Mouse (Mus musculus) cerebellum, adult 18-20 months (tissue): ENCODE data around the gene Slc51b.
A peak's percentile ranks its signal among the peaks of the same experiment; 100 is the strongest.

Experiments
- DNase-seq, 2 experiments: peaks; one replicate each; pipeline ENCODE4 v3.0.0; 2021

The Slc51b gene

DNA sequence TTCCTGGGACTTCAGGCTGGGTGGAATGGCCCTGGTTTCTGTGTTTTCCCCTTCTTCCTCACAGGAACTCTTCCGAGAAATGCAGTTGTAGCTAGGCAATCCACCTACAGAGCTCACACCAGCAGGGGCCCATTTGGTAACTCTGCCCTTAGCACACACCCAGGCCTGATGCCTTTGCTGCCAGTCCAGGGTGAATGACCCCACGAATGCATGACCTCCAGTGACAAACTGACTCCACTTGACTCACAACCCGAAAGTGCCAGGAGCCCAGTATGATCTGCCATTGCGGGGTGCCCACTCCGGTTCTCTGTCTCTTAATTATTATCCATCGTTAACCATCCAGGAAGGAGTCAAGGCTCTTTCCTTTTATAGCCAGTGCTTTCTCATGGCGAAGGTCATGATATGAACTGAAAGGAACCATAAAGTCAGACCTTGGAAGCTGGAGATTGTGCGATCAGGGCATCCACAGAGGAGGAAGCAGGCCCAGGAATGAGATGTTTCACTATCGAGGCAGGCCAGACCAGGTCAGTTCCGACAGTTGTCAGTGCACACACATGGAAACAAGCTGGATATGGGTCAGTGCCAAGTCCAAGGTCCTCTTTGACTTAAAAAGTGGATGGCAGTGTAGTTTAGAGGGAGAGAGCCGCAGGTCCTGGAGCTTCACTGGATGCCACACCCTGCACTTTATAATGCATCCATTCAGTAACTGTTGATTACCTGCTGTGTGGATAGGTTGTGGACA lies at the start of gene Slc51b:
Gene Slc51b (minus strand): TSS at position 196 of the 742 bp plus-strand sequence.
- DNase-seq = no peak

GRCm38 (mm10) chr9:65467686-65468085 lies 44.9 kb upstream of the Slc51b start:
- DNase-seq = no peak

DNA sequence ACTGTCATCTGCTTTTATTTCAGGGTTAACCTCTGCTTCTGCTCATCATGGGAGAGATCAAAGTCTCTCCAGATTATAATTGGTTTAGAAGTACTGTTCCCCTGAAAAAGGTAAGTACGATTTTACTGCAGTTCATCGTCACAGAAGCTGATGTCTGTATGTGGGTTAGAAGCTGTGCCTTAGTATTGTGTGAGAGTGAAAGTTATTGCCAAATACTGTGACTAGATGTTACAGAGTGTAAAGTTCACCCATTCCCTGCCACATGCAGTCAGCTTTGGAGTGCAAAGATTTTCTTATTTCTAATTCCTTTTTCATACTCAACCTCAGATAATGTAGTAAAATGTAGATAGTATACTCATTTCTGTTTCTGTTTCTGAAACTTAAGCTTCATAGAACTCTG lies 42.5 kb upstream of the Slc51b start:
- no peak for DNase-seq

DNA sequence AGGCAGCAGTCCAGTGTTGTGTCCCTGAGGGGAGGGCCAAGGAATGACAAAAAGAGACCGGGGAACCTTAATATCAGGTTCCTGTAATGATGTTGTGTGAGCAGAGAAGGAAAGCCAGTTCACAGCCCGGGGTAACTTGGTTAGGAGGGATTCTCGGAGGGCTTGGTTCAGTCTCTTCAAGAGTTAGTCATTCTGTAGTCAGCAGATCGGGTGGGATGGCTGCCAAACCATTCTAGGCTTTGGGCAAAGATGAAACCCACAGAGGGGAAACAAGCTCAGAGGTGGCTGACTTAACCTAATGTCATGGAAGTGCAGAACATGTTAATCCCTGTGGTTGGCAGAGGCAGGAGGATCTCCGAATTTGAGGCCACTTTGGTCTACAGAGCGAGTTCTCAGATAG lies 41.4 kb upstream of the Slc51b start:
- DNase-seq = peak in 1 of 2 experiments; percentile 9

DNA sequence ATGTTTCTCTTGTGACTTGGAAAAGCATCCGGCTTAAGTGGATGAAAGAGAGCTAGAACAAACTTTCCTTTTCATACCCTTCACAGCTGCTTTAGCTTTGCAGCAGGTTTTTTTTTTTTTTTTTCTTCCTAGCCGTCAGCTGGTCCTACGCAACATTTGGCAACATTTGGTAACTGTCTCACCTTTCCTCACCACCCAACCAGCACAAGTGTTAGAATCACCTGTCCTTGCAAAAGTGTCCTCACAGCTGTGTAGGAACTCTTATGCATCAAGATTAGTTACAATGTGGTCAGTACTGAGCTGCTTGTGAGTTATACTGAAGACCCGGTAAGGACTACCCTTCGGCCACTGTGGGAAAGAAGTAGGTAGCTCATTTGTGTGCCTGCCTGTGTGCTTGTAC lies 39.8 kb upstream of the Slc51b start:
- no peak for DNase-seq

- peak; percentile 94 to 97 for DNase-seq
Observed at GRCm38 (mm10) chr9:65460732-65461442, 38.1 kb upstream of the Slc51b start, which contains the start of gene Spg21. Gene Spg21 (plus strand): TSS chr9:65460947.

GRCm38 (mm10) chr9:65460198-65460597 lies 37.4 kb upstream of the Slc51b start:
- no peak for DNase-seq

GRCm38 (mm10) chr9:65458975-65459374 lies 36.2 kb upstream of the Slc51b start:
- no peak for DNase-seq

- DNase-seq = no peak
Observed at GRCm38 (mm10) chr9:65447951-65448350, 25.2 kb upstream of the Slc51b start.

- DNase-seq = no peak
Observed at GRCm38 (mm10) chr9:65444692-65445091, 21.9 kb upstream of the Slc51b start.

GRCm38 (mm10) chr9:65435671-65436301 lies 13.0 kb upstream of the Slc51b start, which contains the start of gene Mtfmt:
Gene Mtfmt (plus strand): TSS chr9:65435782.
- DNase-seq = peak; percentile 93 to 94

DNA sequence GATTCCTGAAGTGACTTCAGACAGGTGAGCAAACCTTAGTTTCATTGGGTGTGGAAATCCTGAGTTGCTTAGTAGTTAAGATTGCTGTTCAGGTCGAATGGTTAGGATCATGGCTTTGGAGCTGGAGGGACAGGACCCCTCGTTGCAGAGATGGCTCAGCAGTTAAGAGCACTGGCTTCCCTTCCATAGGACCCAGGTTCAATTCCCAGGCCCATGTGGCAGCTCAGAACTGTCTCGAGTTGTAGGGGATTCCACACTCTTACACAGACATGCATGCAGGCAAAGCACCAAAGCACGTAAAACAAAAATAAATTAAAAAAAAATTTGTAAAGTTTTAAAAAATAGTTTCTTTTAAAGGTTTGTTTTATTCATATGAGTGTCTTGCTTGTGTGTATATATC lies 12.5 kb upstream of the Slc51b start:
- no peak for DNase-seq

DNA sequence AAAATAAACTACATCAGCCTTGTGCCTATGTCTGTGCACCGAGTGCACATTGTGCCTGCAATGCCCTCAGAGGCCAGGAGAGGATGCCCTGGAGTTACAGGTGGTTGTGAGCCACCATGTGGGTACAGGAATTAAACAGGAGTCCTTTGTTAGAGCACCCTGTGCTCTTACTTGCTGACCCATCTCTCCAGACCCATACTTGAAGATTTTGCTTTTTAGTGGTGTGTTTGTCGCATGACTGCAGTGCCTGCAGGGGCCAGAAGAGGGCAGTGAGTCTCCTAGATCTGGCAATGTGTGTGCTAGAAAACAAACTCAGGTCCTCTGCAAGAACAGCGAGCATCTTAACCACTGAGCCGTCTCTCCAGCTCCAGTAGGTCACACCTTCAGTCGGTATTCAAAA lies 11.4 kb upstream of the Slc51b start:
- DNase-seq = peak; percentile 10 to 17

DNA sequence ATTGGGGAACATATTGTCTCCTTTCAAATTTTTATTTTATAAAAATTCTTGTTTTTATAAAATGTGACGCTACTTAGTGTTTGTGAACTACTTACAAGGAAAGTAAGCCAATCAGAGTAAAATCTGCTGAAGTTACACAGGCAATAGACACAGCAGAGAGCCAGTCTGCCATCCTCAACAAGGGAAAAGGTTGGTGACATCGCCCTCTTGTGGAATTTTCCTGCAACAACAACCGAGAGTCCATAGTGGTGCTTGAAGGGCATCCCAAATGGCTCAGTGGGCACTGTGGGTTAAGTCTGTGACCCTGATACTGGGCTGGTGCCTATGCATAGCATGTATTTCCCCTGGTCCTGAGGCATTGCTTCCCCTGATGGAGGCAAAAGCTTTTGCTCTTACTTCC lies 9.5 kb upstream of the Slc51b start:
- peak; percentile 79 to 80 for DNase-seq

- DNase-seq = no peak
Observed at GRCm38 (mm10) chr9:65430921-65431320, 8.2 kb upstream of the Slc51b start.

DNA sequence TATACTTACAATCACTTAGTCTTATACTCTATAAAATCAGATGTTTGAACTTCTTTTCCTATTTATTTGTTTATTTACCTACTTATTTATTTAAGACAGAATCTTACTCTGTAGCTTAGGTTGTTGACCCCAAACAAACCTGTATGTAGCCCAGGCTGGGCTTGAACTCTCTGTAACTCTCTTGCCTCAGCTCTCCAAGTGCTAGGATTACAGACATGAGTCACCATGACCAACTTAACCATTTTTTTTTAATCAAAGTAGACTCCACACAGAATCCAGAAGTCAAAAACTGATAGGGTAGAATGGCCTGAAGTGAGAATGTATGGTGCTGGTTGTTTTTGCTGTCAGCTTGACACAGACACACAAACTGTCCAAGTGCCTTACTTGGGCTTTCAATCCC lies 7.6 kb upstream of the Slc51b start:
- DNase-seq = no peak

DNA sequence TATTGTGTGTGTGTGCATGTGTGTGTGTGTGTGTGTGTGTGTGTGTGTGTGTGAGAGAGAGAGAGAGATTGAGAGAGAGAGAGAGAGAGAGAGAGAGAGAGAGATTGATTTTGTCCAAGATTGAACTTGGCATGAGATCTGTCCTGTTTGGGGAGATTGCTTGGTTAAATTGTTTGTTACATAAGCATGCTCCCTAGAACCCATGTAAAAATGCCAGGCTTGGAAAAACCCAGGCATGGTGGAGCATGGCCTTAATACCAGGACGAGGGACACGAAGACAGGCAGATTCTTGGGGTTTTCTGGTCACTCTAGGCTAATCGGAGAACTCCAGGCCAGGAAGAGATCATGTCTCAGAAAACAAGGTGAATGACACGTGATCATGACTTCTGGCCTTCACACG lies 5.2 kb upstream of the Slc51b start:
- DNase-seq = no peak

DNA sequence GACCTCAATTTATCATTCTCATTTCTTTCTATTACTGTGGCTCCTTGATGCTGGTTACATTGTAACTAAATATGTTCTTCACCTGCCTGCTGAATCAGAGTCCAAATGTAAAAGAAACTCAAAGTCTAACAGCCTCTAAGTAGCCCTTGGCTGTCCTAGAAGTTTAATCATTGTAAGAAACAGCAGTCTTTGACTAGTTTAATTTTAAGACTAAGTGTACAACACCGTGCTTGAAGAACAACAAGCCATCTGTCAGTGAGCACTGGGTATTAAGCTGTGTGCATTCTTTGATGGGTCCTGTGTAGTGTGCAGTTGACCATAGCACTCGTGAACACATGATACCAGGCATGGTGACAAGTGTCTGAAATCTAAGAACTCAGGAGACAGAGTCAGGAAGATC lies 4.8 kb upstream of the Slc51b start:
- no peak for DNase-seq

DNA sequence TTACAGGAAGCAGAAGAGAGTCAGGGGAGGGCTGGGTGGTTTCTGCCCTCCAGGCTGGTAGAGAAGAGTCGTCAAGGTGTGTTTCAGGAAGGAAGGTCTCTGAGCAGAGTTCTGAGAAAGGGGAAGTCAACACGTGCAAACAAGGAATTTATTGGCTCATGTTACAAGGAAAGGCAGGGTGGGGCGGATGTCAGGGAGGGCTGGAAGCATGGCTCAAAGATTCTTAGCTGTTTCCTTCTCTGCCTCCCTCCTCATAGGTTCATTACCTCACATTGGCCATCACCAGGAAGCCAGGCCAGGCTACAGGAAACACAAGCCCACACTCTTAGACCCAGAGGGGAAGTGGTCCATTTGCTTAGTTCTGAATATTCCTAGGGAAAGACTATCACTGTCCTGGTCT lies 1.6 kb upstream of the Slc51b start:
- DNase-seq = no peak

DNA sequence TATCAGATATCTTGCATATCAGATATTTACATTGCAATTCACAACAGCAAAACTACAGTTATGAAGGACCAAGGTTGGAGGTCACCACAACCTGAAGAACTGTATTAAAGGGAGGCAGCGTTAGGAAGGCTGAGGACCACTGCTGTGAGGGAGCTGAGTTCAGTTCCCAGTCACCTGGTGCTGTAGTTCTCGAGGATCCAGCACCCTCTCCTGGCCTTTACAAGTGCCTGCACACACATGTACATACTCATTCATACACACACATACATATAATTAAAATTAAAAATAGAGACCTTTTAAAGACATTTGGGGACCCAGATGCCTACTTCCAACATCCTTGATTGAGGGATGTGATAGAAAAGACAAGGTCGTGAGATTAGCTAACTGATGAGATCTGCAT lies 3.1 kb downstream of the Slc51b start:
- DNase-seq = no peak

DNA sequence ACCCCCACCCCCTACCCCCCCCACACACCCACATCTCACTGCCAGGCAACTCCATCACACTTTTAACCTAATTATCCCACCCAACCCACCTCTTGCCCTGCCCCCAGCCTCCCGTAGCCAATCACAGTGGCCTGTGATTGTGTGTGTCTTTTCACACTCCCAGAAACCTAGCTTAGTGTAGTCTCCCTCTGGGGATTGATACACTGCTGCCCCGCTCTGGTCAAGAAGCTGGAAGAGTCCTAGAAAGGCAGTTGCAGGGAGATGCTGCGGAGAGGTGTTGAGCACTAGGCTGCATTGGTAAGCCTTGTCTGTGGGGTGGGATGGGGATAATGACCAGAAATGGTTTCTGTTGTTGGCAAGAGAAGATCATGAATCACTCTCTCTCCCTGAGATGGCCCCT lies 5.0 kb downstream of the Slc51b start:
- no peak for DNase-seq

DNA sequence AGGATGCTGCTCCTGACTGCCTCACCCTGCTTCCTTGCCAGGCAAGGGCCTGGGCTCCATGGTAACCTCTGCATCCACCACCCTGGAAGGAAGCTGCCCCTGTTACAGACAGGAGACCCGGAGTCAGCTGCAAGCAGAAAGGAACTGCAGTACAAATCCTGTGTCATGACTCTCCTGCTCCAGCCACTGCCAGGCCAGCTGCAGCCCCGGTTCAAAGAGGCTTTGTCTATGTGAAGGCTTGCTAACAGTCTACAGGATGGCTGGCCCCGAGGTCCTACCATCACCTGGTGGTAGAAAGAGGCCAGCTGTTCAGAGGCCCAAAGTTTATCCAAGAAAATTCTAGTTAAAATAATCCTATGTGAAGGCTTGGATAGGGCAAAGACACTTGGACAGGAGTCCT lies 11.4 kb downstream of the Slc51b start:
- no peak for DNase-seq

- DNase-seq = no peak
Observed at GRCm38 (mm10) chr9:65410378-65410777, 12.4 kb downstream of the Slc51b start.

DNA sequence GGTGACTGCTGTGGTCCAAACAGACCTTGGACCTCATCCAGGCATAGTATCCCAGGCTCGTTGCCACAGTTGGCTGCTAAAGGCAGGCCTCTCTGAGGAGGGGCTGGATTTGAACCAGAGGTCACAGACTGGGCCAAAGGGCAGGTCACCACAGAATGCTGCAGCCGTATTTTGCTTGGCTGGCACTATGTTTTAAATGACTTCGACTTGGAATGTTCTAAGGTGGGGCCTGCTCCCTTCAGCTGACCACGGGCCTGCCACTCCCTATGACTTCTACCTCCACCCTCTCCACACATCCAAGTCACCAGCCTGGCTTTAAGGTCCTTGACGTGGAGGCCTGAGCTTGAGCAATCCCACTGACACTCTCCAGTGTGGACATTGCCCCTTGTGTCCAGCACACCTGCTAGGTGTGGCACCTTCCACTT lies 13.9 kb downstream of the Slc51b start:
- DNase-seq = no peak
